Mouse (Mus musculus): Measurements from ENCODE around the gene Tcp11l1. TPM values are rescaled to one million over a fixed set of nuclear protein-coding genes. Genes with fewer than 3 reads are reported as not detected.

The Tcp11l1 gene
- polyA plus RNA-seq, 1 experiment: 3.9 TPM

GRCm38 (mm10) chr2:104703158-104703557, 8.8 kb downstream of the Tcp11l1 start:
- Histone ChIP-seq H3K4me3 (replicated peaks; ENCODE audit: control insufficient read depth, low read depth, low read length) (no peak overlapping the region), H3K4me1 (ENCODE audit: control insufficient read depth, insufficient read depth, low read length) (no peaks in the 10 kb centered on the region), H3K27ac (ENCODE audit: control insufficient read depth, insufficient read depth, low read depth, low read length, poor library complexity) (no peak overlapping the region)
- WGBS: 66% methylated on average over 3 of the region's 3 CpGs
- no peak for TF ChIP-seq CTCF (IDR thresholded peaks at IDR 0.05; ENCODE audit: control insufficient read depth, insufficient read depth, low read length)
- no peak for TF ChIP-seq POLR2A (IDR thresholded peaks at IDR 0.05; ENCODE audit: borderline replicate concordance, control insufficient read depth, low read depth, low read length)

GRCm38 (mm10) chr2:104699659-104700058, 12.3 kb downstream of the Tcp11l1 start:
- no peak for TF ChIP-seq POLR2A (IDR thresholded peaks at IDR 0.05; ENCODE audit: borderline replicate concordance, control insufficient read depth, low read depth, low read length)
- no peak for TF ChIP-seq CTCF (IDR thresholded peaks at IDR 0.05; ENCODE audit: control insufficient read depth, insufficient read depth, low read length)
- WGBS: 86% methylated on average over 11 of the region's 11 CpGs
- Histone ChIP-seq H3K27ac (ENCODE audit: control insufficient read depth, insufficient read depth, low read depth, low read length, poor library complexity) (no peak overlapping the region), H3K4me3 (replicated peaks; ENCODE audit: control insufficient read depth, low read depth, low read length) (no peak overlapping the region), H3K4me1 (ENCODE audit: control insufficient read depth, insufficient read depth, low read length) (no peaks in the 10 kb centered on the region)

GRCm38 (mm10) chr2:104692551-104692950, 19.4 kb downstream of the Tcp11l1 start:
- no peak overlapping the region for H3K27ac ChIP-seq (ENCODE audit: control insufficient read depth, insufficient read depth, low read depth, low read length, poor library complexity)
- no peaks in the 10 kb centered on the region; the same call in 1 of the 2 replicates for H3K4me1 ChIP-seq (ENCODE audit: control insufficient read depth, insufficient read depth, low read length)
- no peak for TF ChIP-seq POLR2A (IDR thresholded peaks at IDR 0.05; ENCODE audit: borderline replicate concordance, control insufficient read depth, low read depth, low read length)
- no peak for TF ChIP-seq CTCF (IDR thresholded peaks at IDR 0.05; ENCODE audit: control insufficient read depth, insufficient read depth, low read length)
- H3K4me3 ChIP-seq (replicated peaks; ENCODE audit: control insufficient read depth, low read depth, low read length): no peak overlapping the region
- 60% methylated on average over 2 of the region's 2 CpGs for WGBS

GRCm38 (mm10) chr2:104690720-104691119, 21.2 kb downstream of the Tcp11l1 start:
- Histone ChIP-seq H3K4me1 (ENCODE audit: control insufficient read depth, insufficient read depth, low read length) (no peaks in the 10 kb centered on the region; the same call in 1 of the 2 replicates), H3K4me3 (replicated peaks; ENCODE audit: control insufficient read depth, low read depth, low read length) (no peak overlapping the region), H3K27ac (ENCODE audit: control insufficient read depth, insufficient read depth, low read depth, low read length, poor library complexity) (no peak overlapping the region)
- no peak for TF ChIP-seq CTCF (IDR thresholded peaks at IDR 0.05; ENCODE audit: control insufficient read depth, insufficient read depth, low read length)
- TF ChIP-seq POLR2A (IDR thresholded peaks at IDR 0.05; ENCODE audit: borderline replicate concordance, control insufficient read depth, low read depth, low read length): no peak
- 5% methylated on average over 4 of the region's 4 CpGs for WGBS

DNA sequence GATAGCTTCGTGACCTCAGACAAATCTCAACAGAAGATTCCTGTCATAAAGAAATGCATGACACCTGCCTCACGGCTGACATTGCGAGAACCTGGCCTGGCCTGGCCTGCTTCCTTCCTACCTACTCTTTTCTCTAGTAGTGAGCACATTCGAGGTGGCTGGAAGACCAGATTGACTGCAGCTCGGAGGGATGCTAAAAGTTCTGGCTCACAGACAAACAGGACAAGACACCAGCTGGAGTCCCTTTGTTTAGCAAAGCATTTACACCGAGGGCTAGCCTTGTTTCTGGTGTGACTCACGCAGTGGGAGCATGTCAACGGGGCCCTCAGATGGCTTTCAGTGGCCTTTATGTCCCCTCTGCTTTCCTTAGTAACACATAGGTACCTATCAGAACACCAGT, 23.2 kb downstream of the Tcp11l1 start:
- no peak for TF ChIP-seq CTCF (IDR thresholded peaks at IDR 0.05; ENCODE audit: control insufficient read depth, insufficient read depth, low read length)
- TF ChIP-seq POLR2A (IDR thresholded peaks at IDR 0.05; ENCODE audit: borderline replicate concordance, control insufficient read depth, low read depth, low read length): no peak
- 75% methylated on average over 8 of the region's 8 CpGs for WGBS
- H3K4me1 ChIP-seq (ENCODE audit: control insufficient read depth, insufficient read depth, low read length): no peaks in the 10 kb centered on the region; the same call in 1 of the 2 replicates
- no peak overlapping the region for H3K27ac ChIP-seq (ENCODE audit: control insufficient read depth, insufficient read depth, low read depth, low read length, poor library complexity)
- H3K4me3 ChIP-seq (replicated peaks; ENCODE audit: control insufficient read depth, low read depth, low read length): no peak overlapping the region

DNA sequence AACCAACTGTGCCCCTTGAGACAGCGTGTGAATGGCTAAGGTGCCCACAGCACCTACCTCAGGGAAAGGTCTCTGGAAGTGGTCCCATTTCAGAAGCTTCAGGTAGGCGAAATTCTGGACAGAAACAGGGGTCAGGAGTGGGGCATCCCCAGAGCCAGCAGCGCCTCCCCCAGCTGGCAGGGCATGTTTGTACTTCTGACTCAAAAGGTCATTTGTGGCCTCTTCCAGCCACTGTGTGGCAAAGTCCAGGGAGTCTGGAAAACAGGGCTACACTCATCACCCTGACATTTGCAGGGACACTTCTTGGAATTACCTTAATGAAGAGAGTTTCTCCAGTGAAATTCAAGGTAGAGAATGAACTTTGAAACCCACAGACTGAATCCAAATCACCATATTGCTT, 23.6 kb downstream of the Tcp11l1 start:
- Histone ChIP-seq H3K27ac (ENCODE audit: control insufficient read depth, insufficient read depth, low read depth, low read length, poor library complexity) (no peak overlapping the region), H3K4me3 (replicated peaks; ENCODE audit: control insufficient read depth, low read depth, low read length) (no peak overlapping the region), H3K4me1 (ENCODE audit: control insufficient read depth, insufficient read depth, low read length) (no peaks in the 10 kb centered on the region; the same call in 1 of the 2 replicates)
- 79% methylated on average over 3 of the region's 3 CpGs for WGBS
- TF ChIP-seq POLR2A (IDR thresholded peaks at IDR 0.05; ENCODE audit: borderline replicate concordance, control insufficient read depth, low read depth, low read length) (no peak), CTCF (IDR thresholded peaks at IDR 0.05; ENCODE audit: control insufficient read depth, insufficient read depth, low read length) (no peak)

- H3K4me3 ChIP-seq (replicated peaks; ENCODE audit: control insufficient read depth, low read depth, low read length): no peak overlapping the region
- H3K4me1 ChIP-seq (ENCODE audit: control insufficient read depth, insufficient read depth, low read length): no peaks in the 10 kb centered on the region; the same call in 1 of the 2 replicates
- H3K27ac ChIP-seq (ENCODE audit: control insufficient read depth, insufficient read depth, low read depth, low read length, poor library complexity): no peak overlapping the region
- TF ChIP-seq CTCF (IDR thresholded peaks at IDR 0.05; ENCODE audit: control insufficient read depth, insufficient read depth, low read length) (no peak), POLR2A (IDR thresholded peaks at IDR 0.05; ENCODE audit: borderline replicate concordance, control insufficient read depth, low read depth, low read length) (no peak)
- 2% methylated on average over 3 of the region's 3 CpGs for WGBS
Observed at GRCm38 (mm10) chr2:104687261-104687660, 24.7 kb downstream of the Tcp11l1 start.

GRCm38 (mm10) chr2:104685418-104685817, 26.6 kb downstream of the Tcp11l1 start:
- TF ChIP-seq POLR2A (IDR thresholded peaks at IDR 0.05; ENCODE audit: borderline replicate concordance, control insufficient read depth, low read depth, low read length): no peak
- peak; percentile 91 for TF ChIP-seq CTCF (IDR thresholded peaks at IDR 0.05; ENCODE audit: control insufficient read depth, insufficient read depth, low read length)
- no peak overlapping the region for H3K27ac ChIP-seq (ENCODE audit: control insufficient read depth, insufficient read depth, low read depth, low read length, poor library complexity)
- 11% methylated on average over 13 of the region's 13 CpGs for WGBS

DNA sequence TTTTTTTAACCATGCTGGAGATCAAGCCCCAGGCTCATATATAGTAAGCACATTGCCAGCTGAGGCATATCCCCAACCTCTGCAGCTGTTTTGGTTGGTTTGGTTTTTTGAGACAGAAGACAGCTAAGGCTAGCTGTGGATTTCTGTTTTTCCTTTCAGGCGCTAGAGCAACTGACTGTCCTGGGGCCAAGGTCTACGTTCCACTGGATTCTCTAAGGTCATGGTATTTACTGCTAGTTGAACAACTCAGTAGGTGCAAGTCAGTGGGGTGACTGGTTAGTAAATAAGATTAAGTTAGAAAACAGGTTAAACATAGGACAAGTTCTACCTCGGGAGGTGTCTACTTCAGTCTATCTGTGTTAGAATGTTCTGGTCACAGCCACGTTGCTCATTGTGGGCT, 27.2 kb downstream of the Tcp11l1 start:
- WGBS: 83% methylated on average over 4 of the region's 4 CpGs
- no peak for TF ChIP-seq CTCF (IDR thresholded peaks at IDR 0.05; ENCODE audit: control insufficient read depth, insufficient read depth, low read length)
- no peak for TF ChIP-seq POLR2A (IDR thresholded peaks at IDR 0.05; ENCODE audit: borderline replicate concordance, control insufficient read depth, low read depth, low read length)
- Histone ChIP-seq H3K4me3 (replicated peaks; ENCODE audit: control insufficient read depth, low read depth, low read length) (no peak overlapping the region), H3K4me1 (ENCODE audit: control insufficient read depth, insufficient read depth, low read length) (no peaks in the 10 kb centered on the region), H3K27ac (ENCODE audit: control insufficient read depth, insufficient read depth, low read depth, low read length, poor library complexity) (no peak overlapping the region)

More at GRCm38 (mm10) chr2:104685418-104685817, 26.6 kb downstream of the Tcp11l1 start:
- Histone ChIP-seq H3K4me1 (ENCODE audit: control insufficient read depth, insufficient read depth, low read length) (no peaks in the 10 kb centered on the region; the same call in 1 of the 2 replicates), H3K4me3 (replicated peaks; ENCODE audit: control insufficient read depth, low read depth, low read length) (no peak overlapping the region)

All from bone marrow, adult 2 months (tissue).